Mouse (Mus musculus) neural tube, embryonic 11.5 days (tissue): Measurements from ENCODE around the gene Ripply3. TPM values are rescaled to one million over a fixed set of nuclear protein-coding genes. Genes with fewer than 3 reads are reported as not detected.
A peak's percentile ranks its signal among the peaks of the same experiment; 100 is the strongest.

ENCODE experiments used
- ATAC-seq: fragments of 200-750 bp; cut with Nextera tagmentation; 2 replicates; pipeline ENCODE4 v1.8.0; 2017; ENCODE audit warnings: moderate number of reproducible peaks, mild to moderate bottlenecking, moderate TSS enrichment, moderate library complexity; ENCODE audit not compliant: insufficient read depth, low FRiP score, low TSS enrichment
- DNase-seq: peaks from one replicate; pipeline ENCODE4 v3.0.0-alpha.2; 2015; ENCODE audit warnings: low spot score
- H3K27ac ChIP-seq: fragments of 300-500 bp; sonication (generic); 2 replicates; pipeline ENCODE4 v1.5.1; 2014; ENCODE audit warnings: low read depth, mild to moderate bottlenecking, low read length
- H3K27me3 ChIP-seq: fragments of 300-500 bp; sonication (generic); 2 replicates; pipeline ENCODE4 v1.6.1; 2014; ENCODE audit warnings: mild to moderate bottlenecking, low read length, mixed read lengths; ENCODE audit not compliant: control insufficient read depth, insufficient read depth
- H3K36me3 ChIP-seq: fragments of 300-500 bp; sonication (generic); 2 replicates; pipeline ENCODE4 v1.6.1; 2014; ENCODE audit warnings: mild to moderate bottlenecking, low read length, moderate library complexity, mixed read lengths; ENCODE audit not compliant: control insufficient read depth, insufficient read depth
- H3K4me1 ChIP-seq: fragments of 300-500 bp; sonication (generic); 2 replicates; pipeline ENCODE4 v1.6.1; 2014; ENCODE audit warnings: low read length, mixed read lengths; ENCODE audit not compliant: control insufficient read depth, insufficient read depth
- H3K4me2 ChIP-seq: fragments of 300-500 bp; sonication (generic); 2 replicates; pipeline ENCODE4 v1.6.1; 2014; ENCODE audit warnings: low read depth, mild to moderate bottlenecking, moderate library complexity
- H3K4me3 ChIP-seq: fragments of 300-500 bp; sonication (generic); 2 replicates; pipeline ENCODE4 v1.5.1; 2014; ENCODE audit warnings: low read depth, low read length
- H3K9ac ChIP-seq: fragments of 300-500 bp; sonication (generic); 2 replicates; pipeline ENCODE4 v1.6.1; 2014; ENCODE audit warnings: mild to moderate bottlenecking, low read length
- H3K9me3 ChIP-seq: fragments of 300-500 bp; sonication (generic); 2 replicates; pipeline ENCODE4 v1.6.1; 2016; ENCODE audit warnings: low read length; ENCODE audit not compliant: control insufficient read depth
- WGBS: fragments of 180-500 bp; shearing (Covaris S2); extraction: QIAGEN DNeasy Blood & Tissue Kit; methylation state at CpG from one replicate; pipeline ENCODE4 v1.1.7; 2014; 5-methylcytosine and 5-hydroxymethylcytosine counted together
- polyA plus RNA-seq: library from polyadenylated mRNA; unstranded; fragments of >200 nt; fragmentation: Nextera tagmentation; extraction: Ambion mirVana; gene quantifications from 2 replicates; pipeline ENCODE4 v1.2.1, GENCODE M21; 2014

The Ripply3 gene
- polyA plus RNA-seq, 1 experiment from 2014 or later: 5.9 TPM

DNA sequence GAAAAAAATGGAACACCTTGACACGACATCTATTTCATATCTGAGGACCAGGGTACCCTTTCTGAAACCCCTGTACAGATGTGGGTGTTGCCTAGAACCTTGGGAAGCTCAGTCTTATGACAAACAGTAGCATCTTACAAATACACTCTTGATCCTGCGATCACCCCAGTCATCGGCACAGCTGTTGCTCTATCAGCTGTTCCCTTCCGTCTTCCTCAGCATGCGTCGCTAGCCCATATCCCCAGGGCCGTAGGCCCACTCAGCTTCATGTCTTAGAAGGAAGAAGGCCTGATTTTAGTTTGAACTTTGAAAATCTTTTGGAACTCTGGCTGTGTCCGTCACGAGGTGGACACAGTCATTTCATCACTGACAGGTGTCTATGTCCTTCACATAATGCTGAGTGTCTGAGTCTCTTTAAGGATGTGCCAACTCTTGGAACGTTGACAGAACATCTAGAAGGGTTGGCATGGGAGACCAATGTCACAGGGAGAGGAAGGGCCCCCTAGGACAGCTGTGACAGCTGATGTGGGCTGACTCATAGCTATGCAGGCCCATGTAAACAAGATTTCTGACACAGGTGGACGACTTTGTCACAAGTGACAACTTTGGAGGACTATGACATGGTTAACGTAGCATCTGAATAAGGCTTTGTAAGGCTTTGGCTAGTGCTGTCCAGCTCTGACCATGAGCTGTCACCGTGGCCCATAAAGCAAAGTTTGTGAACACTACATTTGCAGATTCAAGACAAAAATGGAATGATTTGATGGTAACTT, 32.5 kb downstream of the Ripply3 start:
- DNase-seq: no peak
- 85% methylated on average over 13 of the region's 13 CpGs for WGBS

GRCm38 (mm10) chr16:94362174-94362873, 34.1 kb downstream of the Ripply3 start:
- H3K4me3 ChIP-seq: no peak overlapping the region
- no peaks in the 10 kb centered on the region for H3K36me3 ChIP-seq
- H3K27ac ChIP-seq: no peak overlapping the region
- peak; percentile 15 for DNase-seq
- ATAC-seq: no peak
- H3K4me1 ChIP-seq: no peaks in the 10 kb centered on the region
- WGBS: 49% methylated on average over 10 of the region's 10 CpGs
- no peak overlapping the region for H3K4me2 ChIP-seq
- no peaks in the 10 kb centered on the region for H3K27me3 ChIP-seq
- no peak overlapping the region for H3K9ac ChIP-seq
- H3K9me3 ChIP-seq: no peaks in the 10 kb centered on the region

More for the DNA sequence above, 32.5 kb downstream of the Ripply3 start:
- Histone ChIP-seq H3K27ac (no peak overlapping the region), H3K27me3 (no peaks in the 10 kb centered on the region), H3K9me3 (no peaks in the 10 kb centered on the region), H3K4me2 (no peak overlapping the region), H3K36me3 (no peaks in the 10 kb centered on the region), H3K4me1 (no peaks in the 10 kb centered on the region), H3K4me3 (no peak overlapping the region), H3K9ac (no peak overlapping the region)
- no peak for ATAC-seq

DNA sequence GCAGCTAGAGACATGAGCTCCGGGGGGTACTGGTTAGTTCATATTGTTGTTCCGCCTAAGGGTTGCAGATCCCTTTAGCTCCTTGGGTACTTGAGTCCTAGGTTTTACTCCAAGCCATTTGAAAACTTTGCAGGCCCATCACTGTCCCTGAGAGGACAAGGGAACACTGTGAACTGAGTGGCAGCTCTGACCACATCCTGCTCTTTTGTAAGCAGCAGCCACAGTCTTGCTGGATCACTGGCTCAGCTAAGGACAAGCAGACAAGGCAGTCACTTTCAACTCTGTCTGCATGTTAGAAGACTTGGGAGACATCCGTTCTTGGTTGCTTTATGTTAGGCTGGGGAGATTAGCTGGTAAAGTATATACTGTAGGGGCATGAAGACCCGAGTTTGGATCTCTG, 35.6 kb downstream of the Ripply3 start:
- ATAC-seq (no peak), DNase-seq (no peak)
- H3K9me3 ChIP-seq: no peaks in the 10 kb centered on the region
- 88% methylated on average over 4 of the region's 4 CpGs for WGBS
- H3K9ac ChIP-seq: no peak overlapping the region
- no peak overlapping the region for H3K4me3 ChIP-seq
- H3K4me2 ChIP-seq: no peak overlapping the region
- no peak overlapping the region for H3K27ac ChIP-seq
- no peaks in the 10 kb centered on the region for H3K27me3 ChIP-seq
- H3K4me1 ChIP-seq: no peaks in the 10 kb centered on the region
- H3K36me3 ChIP-seq: no peaks in the 10 kb centered on the region

DNA sequence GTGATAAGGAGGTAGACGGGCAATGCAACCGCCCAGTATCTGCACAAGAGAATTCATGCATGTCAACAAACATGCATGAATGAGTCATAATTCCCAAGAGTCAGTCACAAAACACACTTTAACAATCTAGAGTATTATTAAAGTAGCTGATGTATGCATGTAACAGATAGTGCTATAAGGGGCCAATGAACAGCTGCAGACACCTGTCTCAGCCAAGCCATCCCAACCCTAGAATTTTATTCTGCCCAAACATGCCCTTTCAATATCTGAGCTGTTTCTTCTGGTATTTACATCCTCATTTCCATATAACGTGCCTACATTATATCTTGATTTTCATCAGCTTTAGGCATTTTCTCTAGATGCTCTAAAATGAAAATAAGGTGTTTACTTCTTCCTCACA, 37.2 kb downstream of the Ripply3 start:
- no peak overlapping the region for H3K4me3 ChIP-seq
- no peaks in the 10 kb centered on the region for H3K27me3 ChIP-seq
- H3K27ac ChIP-seq: no peak overlapping the region
- no peak overlapping the region for H3K4me2 ChIP-seq
- no peak overlapping the region for H3K9ac ChIP-seq
- 91% methylated on average over 3 of the region's 3 CpGs for WGBS
- DNase-seq (no peak), ATAC-seq (no peak)
- peaks cover 4% of the 10 kb centered on the region for H3K4me1 ChIP-seq
- H3K9me3 ChIP-seq: no peaks in the 10 kb centered on the region
- H3K36me3 ChIP-seq: no peaks in the 10 kb centered on the region

GRCm38 (mm10) chr16:94369596-94370172, 41.5 kb downstream of the Ripply3 start:
- no peaks in the 10 kb centered on the region for H3K27me3 ChIP-seq
- H3K36me3 ChIP-seq: no peaks in the 10 kb centered on the region
- H3K4me2 ChIP-seq: peak overlapping the region; percentile 69
- H3K9ac ChIP-seq: peak overlapping the region; percentile 97
- DNase-seq (peak; percentile 15), ATAC-seq (no peak)
- peak overlapping the region; percentile 87 for H3K27ac ChIP-seq
- WGBS: 10% methylated on average over 6 of the region's 6 CpGs
- H3K4me3 ChIP-seq: peak overlapping the region; percentile 92
- no peaks in the 10 kb centered on the region for H3K9me3 ChIP-seq
- H3K4me1 ChIP-seq: peaks cover 10% of the 10 kb centered on the region

DNA sequence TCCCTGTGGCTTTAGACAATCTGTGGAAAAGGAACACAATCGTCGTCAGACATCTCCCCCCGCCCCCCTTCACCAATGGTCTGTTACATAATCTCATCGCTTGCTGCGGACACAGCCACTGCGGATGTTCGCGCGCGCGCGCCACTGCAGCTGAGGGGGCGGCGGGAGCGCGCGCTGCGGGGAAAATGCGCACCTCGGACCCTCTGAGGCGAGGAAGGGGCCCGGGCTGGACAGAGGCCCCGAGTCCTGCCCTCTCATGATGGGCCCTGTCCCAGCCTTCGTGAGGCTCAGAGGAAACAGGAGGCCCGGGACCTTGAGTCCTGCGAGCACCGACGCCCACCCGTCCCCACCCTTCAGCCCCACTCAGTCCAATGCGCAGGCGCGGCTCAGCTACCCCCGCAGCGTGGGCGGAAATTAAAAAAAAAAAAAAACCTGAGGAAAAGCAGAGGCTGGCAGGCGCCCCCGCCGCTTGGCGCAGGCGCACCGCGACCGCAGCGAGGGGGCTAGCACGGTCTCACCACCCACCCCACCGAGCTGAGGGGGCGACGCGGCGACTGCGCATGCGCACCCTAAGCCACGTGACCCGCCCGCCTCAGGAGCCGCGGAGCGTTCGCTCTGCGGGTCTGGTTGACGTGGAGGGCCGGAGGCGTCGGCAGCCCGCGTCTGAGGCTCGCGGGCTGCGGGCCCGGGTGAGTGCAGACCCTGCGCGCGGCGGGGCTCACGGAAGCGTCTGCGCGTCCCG, 42.1 kb downstream of the Ripply3 start, which contains the start of gene Ttc3:
TSS of gene Ttc3 (plus strand) at position 446 of the 742 bp plus-strand sequence.
- H3K4me3 ChIP-seq: peak within 1 kb of the TSS; percentile 92
- no peaks in the 10 kb centered on the region for H3K36me3 ChIP-seq
- ATAC-seq (peak; percentile 82), DNase-seq (peak; percentile 100)
- H3K9ac ChIP-seq: peak within 1 kb of the TSS; percentile 97
- WGBS: under 1% methylated on average over 67 of the region's 79 CpGs
- peak within 1 kb of the TSS; percentile 87 for H3K27ac ChIP-seq
- H3K4me2 ChIP-seq: peak within 1 kb of the TSS; percentile 69
- H3K27me3 ChIP-seq: no peaks in the 10 kb centered on the region
- no peaks in the 10 kb centered on the region for H3K9me3 ChIP-seq
- H3K4me1 ChIP-seq: peaks cover 10% of the 10 kb centered on the region

GRCm38 (mm10) chr16:94370915-94371300, 42.7 kb downstream of the Ripply3 start:
- Histone ChIP-seq H3K27me3 (no peaks in the 10 kb centered on the region), H3K9ac (peak overlapping the region; percentile 97), H3K4me3 (peak overlapping the region; percentile 92), H3K27ac (peak overlapping the region; percentile 87), H3K36me3 (no peaks in the 10 kb centered on the region), H3K4me2 (peak overlapping the region; percentile 60), H3K4me1 (peaks cover 10% of the 10 kb centered on the region), H3K9me3 (no peaks in the 10 kb centered on the region)
- ATAC-seq (peak; percentile 66), DNase-seq (no peak)
- WGBS: under 1% methylated on average over 40 of the region's 43 CpGs

GRCm38 (mm10) chr16:94371301-94371931, 43.2 kb downstream of the Ripply3 start, which contains the start of gene Pigp:
Gene Pigp (minus strand): TSS chr16:94371842.
- Histone ChIP-seq H3K9ac (peak within 1 kb of the TSS; percentile 97), H3K27me3 (no peaks in the 10 kb centered on the region), H3K4me3 (peak within 1 kb of the TSS; percentile 92), H3K4me1 (peaks cover 10% of the 10 kb centered on the region), H3K9me3 (no peaks in the 10 kb centered on the region), H3K27ac (peak within 1 kb of the TSS; percentile 87), H3K4me2 (peak within 1 kb of the TSS; percentile 60), H3K36me3 (no peaks in the 10 kb centered on the region)
- DNase-seq: peak; percentile 90
- peak; percentile 84 for ATAC-seq
- 0% methylated on average over 14 of the region's 43 CpGs for WGBS
